Mouse (Mus musculus) G1E (cell line): ENCODE results near the gene Antxr1. TPM values are rescaled to one million over a fixed set of nuclear protein-coding genes. Genes with fewer than 3 reads are reported as not detected.

Experiments
- ATAC-seq: 2 replicates; pipeline ENCODE4 v1.8.0; 2016; ENCODE audit warnings: mild to moderate bottlenecking; ENCODE audit not compliant: insufficient number of reproducible peaks, poor library complexity, low FRiP score, severe bottlenecking; ENCODE audit errors: extremely low read depth
- DNase-seq: peaks from one replicate; pipeline ENCODE4 v3.0.0; 2012; ENCODE audit warnings: low spot score
- H3K27me3 ChIP-seq: 2 replicates; pipeline ENCODE4 v1.6.1; 2012; ENCODE audit warnings: mild to moderate bottlenecking, low read length, inconsistent platforms; ENCODE audit not compliant: insufficient read depth
- H3K36me3 ChIP-seq: replicated peaks from 2 replicates; pipeline ENCODE3; 2012; ENCODE audit warnings: mild to moderate bottlenecking, inconsistent platforms
- H3K4me1 ChIP-seq: 2 replicates; pipeline ENCODE4 v1.6.1; 2012; ENCODE audit warnings: low read depth, low read length, inconsistent platforms, mixed read lengths; ENCODE audit not compliant: insufficient read depth
- H3K4me3 ChIP-seq: 2 replicates; pipeline ENCODE4 v1.5.1; 2012; ENCODE audit warnings: low read depth, mild to moderate bottlenecking, inconsistent platforms, low read length, moderate library complexity, mixed read lengths
- H3K9me3 ChIP-seq: replicated peaks from 2 replicates; pipeline ENCODE4 v1.6.1; 2012; ENCODE audit warnings: inconsistent platforms
- CTCF ChIP-seq: IDR thresholded peaks from 2 replicates; pipeline ENCODE4 v1.5.1; 2012; ENCODE audit warnings: low read depth, low read length, inconsistent platforms, mixed read lengths
- GATA1 ChIP-seq: IDR thresholded peaks from 2 replicates; pipeline ENCODE4 v1.6.1; 2012; ENCODE audit warnings: borderline replicate concordance, low read length, inconsistent platforms, mixed read lengths
- GATA2 ChIP-seq: IDR thresholded peaks from 2 replicates; pipeline ENCODE4 v1.6.1; 2012; ENCODE audit warnings: low read depth, low read length, inconsistent platforms, borderline replicate concordance
- POLR2AphosphoS5 ChIP-seq: IDR thresholded peaks from 2 replicates; pipeline ENCODE4 v1.6.1; 2012; ENCODE audit warnings: low read depth, low read length, inconsistent platforms; ENCODE audit not compliant: insufficient replicate concordance
- TAL1 ChIP-seq: conservative IDR thresholded peaks from 2 replicates; pipeline ENCODE4 v1.6.1; 2012; ENCODE audit warnings: low read depth, low read length, inconsistent platforms, mixed read lengths
- polyA plus RNA-seq: library from polyadenylated mRNA; stranded (reverse); fragments of >175 nt; gene quantifications from 2 replicates; pipeline ENCODE4 v1.2.3, GENCODE M21; 2012
- total RNA-seq, 2 experiments: library from RNA; stranded (forward) in 1 of 2; stranded (reverse) in 1 of 2; fragments of 200-1000 nt in 1 of 2; fragments of >200 nt in 1 of 2; fragmentation: Nextera tagmentation in 1 of 2; gene quantifications; 2 replicates each; pipeline ENCODE4 v1.2.3; 2014 to 2017

Gene Antxr1
- total and polyA plus RNA-seq, 3 experiments: 0.16 TPM; not detected in 2

- ATAC-seq: no peak
- Histone ChIP-seq H3K9me3 (no peaks in the 10 kb centered on the region), H3K4me1 (0 out of 2 replicates have a peak, but pooled peaks cover 2% of the 10 kb centered on the region), H3K4me3 (no peak overlapping the region), H3K36me3 (no peaks in the 10 kb centered on the region), H3K27me3 (peaks cover 32% of the 10 kb centered on the region)
- TF ChIP-seq GATA1: no peak
- no peak for TF ChIP-seq TAL1
- no peak for TF ChIP-seq CTCF
- TF ChIP-seq POLR2AphosphoS5: no peak
- no peak for TF ChIP-seq GATA2
- DNase-seq: no peak
Observed at GRCm38 (mm10) chr6:87248226-87248834, 87.3 kb downstream of the Antxr1 start.

- TF ChIP-seq GATA2 (no peak), CTCF (no peak), POLR2AphosphoS5 (no peak), GATA1 (no peak), TAL1 (no peak)
- ATAC-seq: no peak
Observed at GRCm38 (mm10) chr6:87244117-87245100, 91.2 kb downstream of the Antxr1 start.

DNA sequence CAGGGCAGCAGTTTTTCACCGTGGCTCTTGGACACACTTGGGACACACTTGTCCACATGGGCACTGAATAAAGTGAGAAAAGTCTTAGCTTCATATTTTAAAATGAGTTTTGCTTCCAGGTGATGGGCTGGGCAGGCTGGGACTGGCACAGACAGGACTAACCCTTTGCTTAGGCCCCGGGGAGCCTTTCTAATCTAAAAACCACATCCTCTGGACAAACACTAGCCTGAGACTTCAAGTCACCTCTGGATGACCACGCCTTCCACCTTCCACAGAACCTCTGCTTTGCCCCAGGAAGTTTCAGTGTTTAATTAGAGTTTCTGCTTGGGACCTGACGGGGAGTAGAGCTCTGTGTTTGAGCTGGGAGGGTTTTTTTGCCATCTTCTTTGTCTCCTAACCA, 98.4 kb downstream of the Antxr1 start:
- Histone ChIP-seq H3K36me3 (no peaks in the 10 kb centered on the region), H3K4me1 (no peaks in the 10 kb centered on the region), H3K4me3 (no peak overlapping the region), H3K9me3 (peaks cover 3% of the 10 kb centered on the region), H3K27me3 (peaks cover 11% of the 10 kb centered on the region)
- no peak for ATAC-seq
- no peak for TF ChIP-seq CTCF
- TF ChIP-seq POLR2AphosphoS5: no peak
- no peak for TF ChIP-seq GATA1
- no peak for DNase-seq

More at GRCm38 (mm10) chr6:87244117-87245100, 91.2 kb downstream of the Antxr1 start:
- Histone ChIP-seq H3K27me3 (peaks cover 29% of the 10 kb centered on the region), H3K9me3 (no peaks in the 10 kb centered on the region), H3K4me3 (no peak overlapping the region), H3K36me3 (no peaks in the 10 kb centered on the region), H3K4me1 (0 out of 2 replicates have a peak, but pooled peaks cover 2% of the 10 kb centered on the region)
- no peak for DNase-seq

GRCm38 (mm10) chr6:87236061-87236460, 99.6 kb downstream of the Antxr1 start:
- no peaks in the 10 kb centered on the region for H3K36me3 ChIP-seq
- TF ChIP-seq POLR2AphosphoS5 (no peak), CTCF (no peak), TAL1 (no peak), GATA2 (no peak), GATA1 (no peak)
- no peak for DNase-seq
- H3K4me3 ChIP-seq: no peak overlapping the region
- ATAC-seq: no peak
- H3K27me3 ChIP-seq: peaks cover 8% of the 10 kb centered on the region
- no peaks in the 10 kb centered on the region for H3K4me1 ChIP-seq
- H3K9me3 ChIP-seq: peaks cover 3% of the 10 kb centered on the region

DNA sequence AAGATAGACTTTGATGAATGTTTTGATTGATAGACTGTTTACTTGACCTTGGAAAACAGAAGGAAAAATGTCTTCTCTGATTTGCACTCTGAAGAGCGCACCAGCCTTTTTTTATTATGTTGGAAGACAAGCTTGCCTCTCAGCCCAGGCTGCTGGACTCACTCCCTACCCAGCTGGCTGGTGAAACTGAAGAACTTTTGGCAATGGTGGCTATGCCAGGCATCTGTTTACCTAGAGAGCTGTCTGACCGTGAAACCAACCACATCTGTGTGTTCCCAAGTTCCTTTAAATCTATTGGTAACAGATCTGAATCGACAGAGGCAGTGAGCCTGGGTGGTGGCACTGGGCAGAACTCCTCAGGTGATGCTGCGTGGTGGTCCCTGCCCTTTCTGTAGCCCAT, 102.5 kb downstream of the Antxr1 start:
- no peaks in the 10 kb centered on the region for H3K36me3 ChIP-seq
- H3K27me3 ChIP-seq: peaks cover 3% of the 10 kb centered on the region
- no peaks in the 10 kb centered on the region for H3K4me1 ChIP-seq
- no peak overlapping the region for H3K4me3 ChIP-seq
- no peak for DNase-seq
- TF ChIP-seq TAL1 (no peak), GATA1 (no peak), CTCF (no peak), POLR2AphosphoS5 (no peak), GATA2 (no peak)
- ATAC-seq: no peak
- H3K9me3 ChIP-seq: peaks cover 3% of the 10 kb centered on the region

GRCm38 (mm10) chr6:87230041-87230440, 105.6 kb downstream of the Antxr1 start:
- no peak for DNase-seq
- H3K9me3 ChIP-seq: peaks cover 3% of the 10 kb centered on the region
- H3K4me3 ChIP-seq: no peak overlapping the region
- no peak for ATAC-seq
- H3K36me3 ChIP-seq: no peaks in the 10 kb centered on the region
- H3K27me3 ChIP-seq: peaks cover 5% of the 10 kb centered on the region; the same call in 1 of the 2 replicates
- H3K4me1 ChIP-seq: no peaks in the 10 kb centered on the region
- no peak for TF ChIP-seq GATA2
